Mouse (Mus musculus) MEL (cell line): ENCODE measurements around the gene P2rx4. TPM values are rescaled to one million over a fixed set of nuclear protein-coding genes. Genes with fewer than 3 reads are reported as not detected.

ENCODE experiments used
- DNase-seq: peaks from one replicate; pipeline ENCODE4 v3.0.0; 2011; ENCODE audit warnings: low read depth, low spot score
- H3K27ac ChIP-seq: 2 replicates; pipeline ENCODE4 v1.5.1; 2012; ENCODE audit warnings: low read depth, mild to moderate bottlenecking, control low read depth, low read length, moderate library complexity; ENCODE audit not compliant: control insufficient read depth
- H3K27me3 ChIP-seq, 2 experiments: fragments of 150-350 bp in 1 of 2; sonication (generic) in 1 of 2; 2 replicates each; pipeline ENCODE4 v1.6.1; 2012; ENCODE audit warnings: low read length in 2 of 2, mild to moderate bottlenecking in 2 of 2, improper control_type of control experiment in 1 of 2, moderate library complexity in 1 of 2; ENCODE audit not compliant: insufficient read depth in 2 of 2, control insufficient read depth in 1 of 2
- H3K36me3 ChIP-seq, 2 experiments: 2 replicates each; pipeline ENCODE4 v1.6.1; 2012 to 2014; ENCODE audit warnings: low read length in 2 of 2, improper control_type of control experiment in 1 of 2, inconsistent platforms in 1 of 2, mild to moderate bottlenecking in 1 of 2; ENCODE audit not compliant: insufficient read depth in 2 of 2, control insufficient read depth in 1 of 2
- H3K4me1 ChIP-seq, 2 experiments: fragments of 150-350 bp in 1 of 2; sonication (generic) in 1 of 2; 2 replicates each; pipeline ENCODE4 v1.6.1; 2012; ENCODE audit warnings: low read length in 2 of 2, improper control_type of control experiment in 1 of 2, mild to moderate bottlenecking in 1 of 2; ENCODE audit not compliant: insufficient read depth in 2 of 2, control insufficient read depth in 1 of 2
- H3K4me3 ChIP-seq, 2 experiments: fragments of 150-350 bp in 1 of 2; sonication (generic) in 1 of 2; 2 replicates each; pipeline ENCODE4 v1.5.1; 2012; ENCODE audit warnings: low read depth in 2 of 2, low read length in 2 of 2, mild to moderate bottlenecking in 2 of 2, moderate library complexity in 2 of 2, control low read depth in 1 of 2, improper control_type of control experiment in 1 of 2; ENCODE audit not compliant: control insufficient read depth in 1 of 2, insufficient read depth in 1 of 2
- H3K79me2 ChIP-seq: 2 replicates; pipeline ENCODE4 v1.6.1; 2012; ENCODE audit warnings: mild to moderate bottlenecking, low read length, moderate library complexity; ENCODE audit not compliant: control insufficient read depth, poor library complexity, insufficient read depth
- H3K9ac ChIP-seq: 2 replicates; pipeline ENCODE4 v1.6.1; 2012; ENCODE audit warnings: low read depth, mild to moderate bottlenecking, control low read depth, low read length, moderate library complexity; ENCODE audit not compliant: control insufficient read depth, poor library complexity, severe bottlenecking
- H3K9me3 ChIP-seq: fragments of 150-350 bp; sonication (generic); replicated peaks from 2 replicates; pipeline ENCODE4 v1.6.1; 2012; ENCODE audit warnings: mild to moderate bottlenecking, low read length, improper control_type of control experiment, moderate library complexity; ENCODE audit not compliant: insufficient read depth
- BHLHE40 ChIP-seq: IDR thresholded peaks from 2 replicates; pipeline ENCODE4 v1.6.1; 2012; ENCODE audit warnings: low read depth, mild to moderate bottlenecking, inconsistent platforms, low read length, improper control_type of control experiment, borderline replicate concordance
- CHD2 ChIP-seq: IDR thresholded peaks from 2 replicates; pipeline ENCODE4 v1.6.1; 2011; ENCODE audit warnings: low read length, improper control_type of control experiment
- EP300 ChIP-seq, 2 experiments: IDR thresholded peaks; 2 replicates each; pipeline ENCODE4 v1.6.1; 2011; ENCODE audit warnings: improper control_type of control experiment in 2 of 2, low read length in 2 of 2, low read depth in 1 of 2, mild to moderate bottlenecking in 1 of 2
- ETS1 ChIP-seq: IDR thresholded peaks from 2 replicates; pipeline ENCODE4 v1.6.1; 2012; ENCODE audit warnings: low read depth, mild to moderate bottlenecking, inconsistent platforms, low read length, improper control_type of control experiment, moderate library complexity
- GABPA ChIP-seq: IDR thresholded peaks from 2 replicates; pipeline ENCODE4 v1.6.1; 2012; ENCODE audit warnings: low read depth, mild to moderate bottlenecking, inconsistent platforms, low read length, improper control_type of control experiment, moderate library complexity
- MAZ ChIP-seq: IDR thresholded peaks from 2 replicates; pipeline ENCODE4 v1.6.1; 2012; ENCODE audit warnings: low read depth, mild to moderate bottlenecking, inconsistent platforms, low read length, improper control_type of control experiment
- MYC ChIP-seq: IDR thresholded peaks from 2 replicates; pipeline ENCODE4 v1.6.1; 2011; ENCODE audit warnings: low read depth, mild to moderate bottlenecking, low read length, improper control_type of control experiment, moderate library complexity
- POLR2A ChIP-seq, 2 experiments: IDR thresholded peaks; 2 replicates each; pipeline ENCODE4 v1.6.1; 2011 to 2012; ENCODE audit warnings: low read length in 2 of 2, mild to moderate bottlenecking in 2 of 2, control low read depth in 1 of 2, improper control_type of control experiment in 1 of 2, low read depth in 1 of 2, moderate library complexity in 1 of 2; ENCODE audit not compliant: control insufficient read depth in 1 of 2, insufficient read depth in 1 of 2, poor library complexity in 1 of 2
- POLR2AphosphoS5 ChIP-seq: IDR thresholded peaks from 2 replicates; pipeline ENCODE4 v1.6.1; 2012; ENCODE audit warnings: low read depth, borderline replicate concordance, mild to moderate bottlenecking, inconsistent platforms, low read length, moderate library complexity, mixed read lengths
- RAD21 ChIP-seq: IDR thresholded peaks from 2 replicates; pipeline ENCODE4 v1.6.1; 2011; ENCODE audit warnings: mild to moderate bottlenecking, low read depth, low read length, improper control_type of control experiment
- SIN3A ChIP-seq: IDR thresholded peaks from 2 replicates; pipeline ENCODE4 v1.6.1; 2012; ENCODE audit warnings: low read length, improper control_type of control experiment, inconsistent platforms
- ZC3H11A ChIP-seq: IDR thresholded peaks from 2 replicates; pipeline ENCODE4 v1.6.1; 2012; ENCODE audit warnings: low read depth, mild to moderate bottlenecking, inconsistent platforms, low read length, improper control_type of control experiment
- ZNF384 ChIP-seq: IDR thresholded peaks from 2 replicates; pipeline ENCODE4 v1.6.1; 2012; ENCODE audit warnings: low read depth, mild to moderate bottlenecking, inconsistent platforms, low read length, improper control_type of control experiment
- polyA plus RNA-seq, 2 experiments: library from polyadenylated mRNA; stranded (reverse) in 1 of 2; unstranded in 1 of 2; fragments of >175 nt in 1 of 2; fragments of >200 nt in 1 of 2; gene quantifications; 2 replicates each; pipeline versions ENCODE4 v1.2.1 to v1.2.4; 2012; ENCODE audit warnings: low replicate concordance in 2 of 2, low read depth in 1 of 2; ENCODE audit not compliant: insufficient read length in 2 of 2, insufficient read depth in 1 of 2, missing spikeins in 1 of 2
- total RNA-seq: library from RNA; depleted of rRNA; stranded (reverse); fragments of 300-350 nt; gene quantifications from 2 replicates; pipeline ENCODE4 v1.2.3, GENCODE M21; 2012

P2rx4 gene
- total and polyA plus RNA-seq, 3 experiments, result 15.2 to 30.9 TPM; not detected in 1

GRCm38 (mm10) chr5:122698041-122698700 lies 9.2 kb upstream of the P2rx4 start (continued):
- no peak for TF ChIP-seq POLR2AphosphoS5
- no peak for TF ChIP-seq RAD21
- TF ChIP-seq ETS1, result peak; percentile 92

GRCm38 (mm10) chr5:122698701-122699060 lies 8.7 kb upstream of the P2rx4 start:
- H3K9me3 ChIP-seq, result no peaks in the 10 kb centered on the region
- peaks cover 32 to 57% of the 10 kb centered on the region in 2 experiments for H3K4me1 ChIP-seq
- H3K9ac ChIP-seq, result peak overlapping the region; percentile 63
- TF ChIP-seq POLR2A (IDR thresholded peaks at IDR 0.05; ENCODE audit: control insufficient read depth in 1 of 2, insufficient read depth in 1 of 2, low read depth in 1 of 2, low read length in 2 of 2, poor library complexity in 1 of 2), result peak in 1 of 2 experiments; percentile 14; a peak in 1 of 4 replicates
- TF ChIP-seq ZC3H11A, result no peak
- TF ChIP-seq BHLHE40, result peak; percentile 75; the same call in 1 of the 2 replicates
- 0 out of 4 replicates have a peak, but pooled peaks have one; percentile 8 to 25 for TF ChIP-seq EP300 (IDR thresholded peaks at IDR 0.05; ENCODE audit: low read depth in 1 of 2, low read length in 2 of 2)
- DNase-seq, result peak; percentile 67
- no peaks in the 10 kb centered on the region; the same call in 1 of the 2 replicates for H3K79me2 ChIP-seq
- peak overlapping the region; percentile 92 for H3K27ac ChIP-seq
- H3K4me3 ChIP-seq, result peak overlapping the region; percentile 35 to 45
- H3K36me3 ChIP-seq, result peaks cover 0 to 48% of the 10 kb centered on the region in 2 experiments; a peak in 2 of 4 replicates
- H3K27me3 ChIP-seq, result no peaks in the 10 kb centered on the region

DNA sequence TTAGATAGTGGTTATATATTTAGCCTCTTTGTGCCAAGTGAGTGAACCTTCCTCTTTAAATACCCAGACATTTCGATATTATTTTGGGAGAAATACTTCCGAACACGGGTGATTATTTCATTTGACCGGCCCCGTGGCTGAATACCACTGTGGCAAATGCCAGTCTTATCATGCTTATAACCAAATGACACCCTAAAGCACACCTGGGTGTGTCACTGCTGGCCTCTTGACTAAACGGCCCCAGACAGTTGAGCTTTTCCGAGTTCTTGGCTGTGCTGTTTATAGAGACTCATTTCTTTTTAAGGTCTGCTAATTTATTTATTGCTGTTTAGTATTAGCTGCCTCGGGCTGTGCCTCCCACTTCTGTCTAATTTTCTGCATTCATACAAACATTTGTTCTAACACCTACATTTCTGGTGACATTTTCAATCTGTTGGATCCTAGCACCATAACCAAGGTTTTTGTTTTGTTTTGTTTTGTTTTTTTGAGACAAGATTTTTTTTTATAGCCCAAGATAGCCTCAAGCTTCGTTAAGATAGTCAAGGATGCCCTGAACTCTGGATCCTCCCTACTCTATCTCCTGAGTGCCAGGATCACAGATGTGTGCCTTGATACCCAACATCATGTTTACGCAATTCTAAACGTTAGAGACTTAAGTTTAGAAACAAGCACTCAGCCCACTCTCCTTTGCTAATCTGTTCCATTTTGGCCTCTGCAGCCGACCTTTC lies 7.1 kb upstream of the P2rx4 start:
- H3K36me3 ChIP-seq, result peaks cover 0 to 63% of the 10 kb centered on the region in 2 experiments; a peak in 2 of 4 replicates
- TF ChIP-seq ZNF384, result 0 out of 2 replicates have a peak, but pooled peaks have one; percentile 39
- TF ChIP-seq MYC, result peak; percentile 11; the same call in 1 of the 2 replicates
- peak; percentile 15; the same call in 1 of the 2 replicates for TF ChIP-seq SIN3A
- 0 out of 2 replicates have a peak, but pooled peaks have one; percentile 26 for TF ChIP-seq MAZ
- TF ChIP-seq GABPA, result no peak
- TF ChIP-seq POLR2A (IDR thresholded peaks at IDR 0.05; ENCODE audit: control insufficient read depth in 1 of 2, insufficient read depth in 1 of 2, low read depth in 1 of 2, low read length in 2 of 2, poor library complexity in 1 of 2), result peak in 1 of 2 experiments; percentile 45; a peak in 1 of 4 replicates
- TF ChIP-seq CHD2, result no peak
- TF ChIP-seq, all 39 proteins: peak for 5
- no peaks in the 10 kb centered on the region for H3K27me3 ChIP-seq
- no peaks in the 10 kb centered on the region; the same call in 1 of the 2 replicates for H3K79me2 ChIP-seq
- H3K9ac ChIP-seq, result peak overlapping the region; percentile 44
- peaks cover 42 to 65% of the 10 kb centered on the region in 2 experiments for H3K4me1 ChIP-seq
- H3K9me3 ChIP-seq, result no peaks in the 10 kb centered on the region
- peak; percentile 40 for DNase-seq
- peak overlapping the region; percentile 35 to 37 for H3K4me3 ChIP-seq
- H3K27ac ChIP-seq, result peak overlapping the region; percentile 92
